Mouse (Mus musculus) activated CD4-positive, CD25-positive, alpha-beta regulatory T cell, adult 4 months (primary cell): Measurements from ENCODE around the gene Insm1. TPM values are rescaled to one million over a fixed set of nuclear protein-coding genes. Genes with fewer than 3 reads are reported as not detected.

ENCODE experiments used
- ATAC-seq: one replicate; pipeline ENCODE4 v1.8.0; 2017
- polyA plus RNA-seq, 2 experiments: library from polyadenylated mRNA; unstranded; fragments of 100-300 nt; shearing (Covaris generic); gene quantifications; one replicate each; pipeline ENCODE4 v1.2.1; 2017

The Insm1 gene
- polyA plus RNA-seq = not detected

GRCm38 (mm10) chr2:146221076-146221928, at the start of gene Insm1:
Insm1 (plus strand) TSS chr2:146221921.
- ATAC-seq = peak; percentile 15

GRCm38 (mm10) chr2:146172106-146172505, 49.6 kb upstream of the Insm1 start:
- no peak for ATAC-seq

- ATAC-seq = no peak
These were observed 47.5 kb upstream of the Insm1 start for GRCm38 (mm10) chr2:146174173-146174572.

- no peak for ATAC-seq
These were observed 43.0 kb upstream of the Insm1 start for GRCm38 (mm10) chr2:146178718-146179117.

GRCm38 (mm10) chr2:146183830-146184793, 37.6 kb upstream of the Insm1 start:
- no peak for ATAC-seq

- no peak for ATAC-seq
These were observed 25.6 kb upstream of the Insm1 start for GRCm38 (mm10) chr2:146196126-146196525.

GRCm38 (mm10) chr2:146197947-146198346, 23.8 kb upstream of the Insm1 start:
- ATAC-seq = peak; percentile 94

GRCm38 (mm10) chr2:146210968-146211367, 10.8 kb upstream of the Insm1 start:
- ATAC-seq = no peak

GRCm38 (mm10) chr2:146214715-146215114, 7.0 kb upstream of the Insm1 start:
- ATAC-seq = peak; percentile 89

GRCm38 (mm10) chr2:146216111-146217064, 5.3 kb upstream of the Insm1 start:
- ATAC-seq = no peak

GRCm38 (mm10) chr2:146217227-146217980, 4.3 kb upstream of the Insm1 start:
- no peak for ATAC-seq

- ATAC-seq = no peak
These were observed 3.5 kb upstream of the Insm1 start for GRCm38 (mm10) chr2:146218161-146218691.

GRCm38 (mm10) chr2:146218881-146219535, 2.7 kb upstream of the Insm1 start:
- ATAC-seq = no peak

GRCm38 (mm10) chr2:146219791-146220190, 1.9 kb upstream of the Insm1 start:
- no peak for ATAC-seq

- ATAC-seq = no peak
These were observed 1.1 kb upstream of the Insm1 start for GRCm38 (mm10) chr2:146220591-146221075.

- no peak for ATAC-seq
These were observed 183 bp downstream of the Insm1 start for GRCm38 (mm10) chr2:146221929-146222278.

- ATAC-seq = no peak
These were observed 806 bp downstream of the Insm1 start for GRCm38 (mm10) chr2:146222279-146223175.

- ATAC-seq = no peak
These were observed 1.6 kb downstream of the Insm1 start for GRCm38 (mm10) chr2:146223176-146223905.

GRCm38 (mm10) chr2:146224141-146224540, 2.4 kb downstream of the Insm1 start:
- no peak for ATAC-seq
